Comparison of ENCODE assay signal across 17 mouse cellular contexts in the genomic region with DNA sequence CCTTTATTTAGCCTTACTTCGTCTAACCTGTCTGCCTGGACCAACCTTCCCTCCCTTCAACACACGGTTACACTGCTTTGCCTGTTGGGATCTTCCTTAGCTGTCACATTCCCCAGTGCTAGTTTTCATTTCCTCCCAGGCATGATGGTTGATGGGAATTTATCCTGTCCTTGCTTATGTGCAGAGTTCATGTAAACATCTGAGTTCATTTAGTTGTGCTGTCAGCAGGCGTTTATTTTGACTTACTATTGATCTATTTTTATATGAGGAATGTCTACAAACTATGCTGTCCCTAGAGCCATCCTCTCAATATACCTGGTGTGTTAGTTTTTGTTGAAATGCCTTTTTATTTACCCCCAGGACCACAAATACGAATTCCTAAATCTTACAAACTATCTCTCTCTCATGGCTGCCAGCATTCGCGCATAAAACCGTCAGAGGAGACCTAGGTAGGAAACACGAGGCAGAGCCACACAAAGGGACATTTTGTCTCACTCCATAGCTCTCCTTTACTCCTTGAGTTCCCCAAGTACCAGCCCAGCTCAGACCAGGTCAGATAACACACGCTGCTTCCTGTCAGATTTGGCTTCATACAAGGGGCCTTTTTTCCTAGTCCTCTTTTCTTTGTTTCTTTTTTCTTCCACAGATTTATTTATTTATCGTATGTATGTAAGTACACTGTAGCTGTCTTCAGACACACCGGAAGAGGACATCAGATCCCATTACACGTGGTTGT.
DNase-seq lines count a peak whose midpoint lies in the region; ATAC-seq and TF ChIP-seq lines count a peak whose summit lies in the region.
"Had no signal": no experiment of that assay in that cellular context is flagged by ENCODE, and none has a peak within 500 bp of the region (broad histone marks: within the 10 kb centered on the region; RNA-seq: fewer than 3 reads in every experiment).

No protein-coding gene starts in this region.

- ATAC-seq in embryonic facial prominence, embryonic 11.5 days (replicated peaks; ENCODE audit: insufficient number of reproducible peaks, low FRiP score, low TSS enrichment, low read depth): no peak
- ATAC-seq in hindbrain, embryonic 12.5 days (ENCODE audit: low FRiP score): no peak
- ATAC-seq in hindbrain, postnatal 0 days: no peak
- no peak; the same call in 1 of the 2 replicates for ATAC-seq in lung, embryonic 14.5 days (ENCODE audit: insufficient read depth)
- ATAC-seq in liver, embryonic 14.5 days (ENCODE audit: insufficient read depth): 0 out of 2 replicates have a peak, but pooled peaks have one; percentile 38
- ATAC-seq: forebrain, embryonic 16.5 days; inflammation-experienced regulatory T-cells, adult 6 months; midbrain, embryonic 15.5 days had no signal

- no peaks in the 10 kb centered on the region for H3K9me3 ChIP-seq in embryonic facial prominence, embryonic 11.5 days (replicated peaks; ENCODE audit: control insufficient read depth, low read length)
- H3K9me3 ChIP-seq in embryonic facial prominence, embryonic 10.5 days: no peaks in the 10 kb centered on the region
- H3K9me3 ChIP-seq in hindbrain, embryonic 12.5 days (replicated peaks): no peaks in the 10 kb centered on the region
- no peaks in the 10 kb centered on the region for H3K9me3 ChIP-seq in hindbrain, postnatal 0 days (ENCODE audit: low read length)
- no peaks in the 10 kb centered on the region for H3K9me3 ChIP-seq in lung, embryonic 14.5 days (ENCODE audit: low read depth, low read length)
- H3K9me3 ChIP-seq in liver, embryonic 14.5 days (ENCODE audit: control insufficient read depth, low read length): no peaks in the 10 kb centered on the region
- H3K9me3 ChIP-seq: midbrain, embryonic 15.5 days; neural tube, embryonic 12.5 days had no signal

- no peak overlapping the region for H3K9ac ChIP-seq in embryonic facial prominence, embryonic 11.5 days (replicated peaks; ENCODE audit: low read length)
- no peak overlapping the region for H3K9ac ChIP-seq in hindbrain, embryonic 12.5 days
- no peak overlapping the region for H3K9ac ChIP-seq in hindbrain, postnatal 0 days (replicated peaks; ENCODE audit: low read length)
- no peak overlapping the region; the same call in 1 of the 2 replicates for H3K9ac ChIP-seq in lung, embryonic 14.5 days
- peak overlapping the region; percentile 27; the same call in 1 of the 2 replicates for H3K9ac ChIP-seq in liver, embryonic 14.5 days (replicated peaks)
- H3K9ac ChIP-seq: midbrain, embryonic 15.5 days; neural tube, embryonic 12.5 days had no signal

- H3K4me2 ChIP-seq in embryonic facial prominence, embryonic 11.5 days (ENCODE audit: low read depth, low read length): no peak overlapping the region
- no peak overlapping the region for H3K4me2 ChIP-seq in hindbrain, embryonic 12.5 days (replicated peaks)
- no peak overlapping the region for H3K4me2 ChIP-seq in hindbrain, postnatal 0 days (ENCODE audit: low read depth, low read length)
- no peak overlapping the region for H3K4me2 ChIP-seq in lung, embryonic 14.5 days
- no peak overlapping the region for H3K4me2 ChIP-seq in liver, embryonic 14.5 days (ENCODE audit: low read depth)
- H3K4me2 ChIP-seq: midbrain, embryonic 15.5 days; neural tube, embryonic 12.5 days had no signal

- H3K4me3 ChIP-seq in embryonic facial prominence, embryonic 11.5 days (ENCODE audit: low read depth, low read length): no peak overlapping the region
- H3K4me3 ChIP-seq in embryonic facial prominence, embryonic 10.5 days: no peak overlapping the region
- H3K4me3 ChIP-seq in hindbrain, embryonic 12.5 days: no peak overlapping the region
- no peak overlapping the region for H3K4me3 ChIP-seq in hindbrain, postnatal 0 days (ENCODE audit: low read length)
- no peak overlapping the region for H3K4me3 ChIP-seq in lung, embryonic 14.5 days (ENCODE audit: low read depth, low read length)
- H3K4me3 ChIP-seq in liver, embryonic 14.5 days (ENCODE audit: insufficient read depth in 1 of 2, low read depth in 2 of 2, low read length in 2 of 2): no peak overlapping the region
- H3K4me3 ChIP-seq: left cerebral cortex, adult 2 months; midbrain, embryonic 15.5 days; neural tube, embryonic 12.5 days had no signal

- DNase-seq in embryonic facial prominence, embryonic 11.5 days (ENCODE audit: low spot score): no peak
- no peak for DNase-seq in embryonic facial prominence, embryonic 10.5 days (ENCODE audit: low spot score)
- DNase-seq in hindbrain, postnatal 0 days (ENCODE audit: low spot score): no peak
- DNase-seq in lung, embryonic 14.5 days: peak; percentile 40
- no peak for DNase-seq in lung, postnatal 14 days
- no peak for DNase-seq in liver, embryonic 14.5 days (ENCODE audit: low read depth in 3 of 3, low spot score in 3 of 3)
- DNase-seq in spleen, adult 12 weeks (ENCODE audit: low spot score): no peak
- DNase-seq: adrenal gland, adult 2 months; cerebellum, adult 9-11 months; gastrocnemius, postnatal 14 days; spleen, adult 18-20 months had no signal

- no peaks in the 10 kb centered on the region for H3K36me3 ChIP-seq in embryonic facial prominence, embryonic 11.5 days (replicated peaks; ENCODE audit: control insufficient read depth, insufficient read depth, low read depth, low read length)
- no peaks in the 10 kb centered on the region for H3K36me3 ChIP-seq in embryonic facial prominence, embryonic 10.5 days (replicated peaks)
- no peaks in the 10 kb centered on the region for H3K36me3 ChIP-seq in hindbrain, embryonic 12.5 days
- no peaks in the 10 kb centered on the region for H3K36me3 ChIP-seq in hindbrain, postnatal 0 days (ENCODE audit: insufficient read depth, low read length)
- no peaks in the 10 kb centered on the region for H3K36me3 ChIP-seq in lung, embryonic 14.5 days (ENCODE audit: insufficient read depth)
- H3K36me3 ChIP-seq in liver, embryonic 14.5 days (replicated peaks; ENCODE audit: control insufficient read depth, insufficient read depth, low read depth): no peaks in the 10 kb centered on the region
- H3K36me3 ChIP-seq: midbrain, embryonic 15.5 days; neural tube, embryonic 12.5 days had no signal

- no peak for TF ChIP-seq CTCF in hindbrain, postnatal 0 days (IDR thresholded peaks at IDR 0.05; ENCODE audit: low read depth)
- no peak for TF ChIP-seq CTCF in lung, embryonic 14.5 days (IDR thresholded peaks at IDR 0.05; ENCODE audit: low read depth)
- no peak for TF ChIP-seq CTCF in liver, embryonic 14.5 days (IDR thresholded peaks at IDR 0.05; ENCODE audit: low read depth)

- 48% methylated on average over 12 of the region's 12 CpGs for WGBS in embryonic facial prominence, embryonic 11.5 days
- WGBS in embryonic facial prominence, embryonic 10.5 days: 49% methylated on average over 12 of the region's 12 CpGs
- 69% methylated on average over 12 of the region's 12 CpGs for WGBS in hindbrain, embryonic 12.5 days
- WGBS in hindbrain, postnatal 0 days: 68% methylated on average over 12 of the region's 12 CpGs
- 31% methylated on average over 12 of the region's 12 CpGs for WGBS in lung, embryonic 14.5 days
- WGBS in liver, embryonic 14.5 days (ENCODE audit: insufficient replicate concordance): 32% methylated on average over 12 of the region's 12 CpGs

- no peaks in the 10 kb centered on the region; the same call in none of the 2 replicates for H3K4me1 ChIP-seq in embryonic facial prominence, embryonic 11.5 days (ENCODE audit: control insufficient read depth, insufficient read depth, low read length)
- peaks cover 62% of the 10 kb centered on the region for H3K4me1 ChIP-seq in embryonic facial prominence, embryonic 10.5 days
- H3K4me1 ChIP-seq in hindbrain, embryonic 12.5 days: peaks cover 63% of the 10 kb centered on the region
- peaks cover 5% of the 10 kb centered on the region for H3K4me1 ChIP-seq in hindbrain, postnatal 0 days (ENCODE audit: insufficient read depth, low read length)
- H3K4me1 ChIP-seq in lung, embryonic 14.5 days (ENCODE audit: insufficient read depth): peaks cover 14% of the 10 kb centered on the region; the same call in 1 of the 2 replicates
- peaks cover 28 to 57% of the 10 kb centered on the region in 2 experiments for H3K4me1 ChIP-seq in liver, embryonic 14.5 days (replicated peaks; ENCODE audit: control insufficient read depth in 2 of 2, insufficient read depth in 2 of 2, low read length in 1 of 2)

- H3K27ac ChIP-seq in embryonic facial prominence, embryonic 11.5 days (replicated peaks; ENCODE audit: low read depth, low read length): peak overlapping the region; percentile 28; the same call in 1 of the 2 replicates
- no peak overlapping the region for H3K27ac ChIP-seq in embryonic facial prominence, embryonic 10.5 days (replicated peaks)
- peak overlapping the region; percentile 9; the same call in 1 of the 2 replicates for H3K27ac ChIP-seq in hindbrain, embryonic 12.5 days
- H3K27ac ChIP-seq in hindbrain, postnatal 0 days: no peak overlapping the region
- H3K27ac ChIP-seq in lung, embryonic 14.5 days (ENCODE audit: low read depth): peak overlapping the region; percentile 32; the same call in 1 of the 2 replicates
- peak overlapping the region; percentile 20; the same call in 1 of the 2 replicates for H3K27ac ChIP-seq in liver, embryonic 14.5 days
- H3K27ac ChIP-seq: left cerebral cortex, adult 2 months; midbrain, embryonic 15.5 days; neural tube, embryonic 12.5 days had no signal

- no peaks in the 10 kb centered on the region for H3K27me3 ChIP-seq in embryonic facial prominence, embryonic 11.5 days (ENCODE audit: control insufficient read depth, insufficient read depth, low read length)
- H3K27me3 ChIP-seq in embryonic facial prominence, embryonic 10.5 days (replicated peaks; ENCODE audit: low read depth, poor library complexity, severe bottlenecking): no peaks in the 10 kb centered on the region
- no peaks in the 10 kb centered on the region for H3K27me3 ChIP-seq in hindbrain, embryonic 12.5 days
- H3K27me3 ChIP-seq in hindbrain, postnatal 0 days (ENCODE audit: insufficient read depth, low read length): no peaks in the 10 kb centered on the region
- H3K27me3 ChIP-seq in lung, embryonic 14.5 days (ENCODE audit: insufficient read depth, low read length): no peaks in the 10 kb centered on the region
- H3K27me3 ChIP-seq in liver, embryonic 14.5 days (ENCODE audit: control insufficient read depth, insufficient read depth, low read length): no peaks in the 10 kb centered on the region
- H3K27me3 ChIP-seq: midbrain, embryonic 15.5 days; neural tube, embryonic 12.5 days had no signal

- TF ChIP-seq EP300 in liver, embryonic 14.5 days (IDR thresholded peaks at IDR 0.05; ENCODE audit: low read depth): 0 out of 2 replicates have a peak, but pooled peaks have one; percentile 9

Comparison
In these comparisons a context has a peak if more than half of its experiments do, and no peak if none do; other contexts are left out.
1. H3K27ac ChIP-seq: peak in embryonic facial prominence, embryonic 11.5 days (single experiment), hindbrain, embryonic 12.5 days (single experiment), lung, embryonic 14.5 days (single experiment) and liver, embryonic 14.5 days (single experiment); none in embryonic facial prominence, embryonic 10.5 days (single experiment) and hindbrain, postnatal 0 days (single experiment).